Mouse (Mus musculus) kidney, embryonic 16.5 days (tissue): ENCODE measurements around the gene Il1r1. TPM values are rescaled to one million over a fixed set of nuclear protein-coding genes. Genes with fewer than 3 reads are reported as not detected.

Experiments
- ATAC-seq: fragments of 200-750 bp; cut with Nextera tagmentation; 2 replicates; pipeline ENCODE4 v1.8.0; 2017; ENCODE audit warnings: moderate TSS enrichment; ENCODE audit not compliant: low FRiP score, low TSS enrichment
- H3K27ac ChIP-seq: fragments of 300-500 bp; sonication (generic); 2 replicates; pipeline ENCODE4 v1.5.1; 2014; ENCODE audit warnings: low read length
- H3K27me3 ChIP-seq: fragments of 300-500 bp; sonication (generic); 2 replicates; pipeline ENCODE4 v1.6.1; 2014; ENCODE audit warnings: low read length, control low read depth, mixed read lengths; ENCODE audit not compliant: insufficient read depth
- H3K36me3 ChIP-seq: fragments of 300-500 bp; sonication (generic); 2 replicates; pipeline ENCODE4 v1.6.1; 2014; ENCODE audit warnings: low read length, control low read depth, mixed read lengths; ENCODE audit not compliant: insufficient read depth
- H3K4me1 ChIP-seq: fragments of 300-500 bp; sonication (generic); 2 replicates; pipeline ENCODE4 v1.6.1; 2014; ENCODE audit warnings: low read length, control low read depth, mixed read lengths; ENCODE audit not compliant: insufficient read depth
- H3K4me2 ChIP-seq: fragments of 300-500 bp; sonication (generic); replicated peaks from 2 replicates; pipeline ENCODE4 v1.6.1; 2014; ENCODE audit warnings: low read depth, low read length
- H3K4me3 ChIP-seq: fragments of 300-500 bp; sonication (generic); 2 replicates; pipeline ENCODE4 v1.5.1; 2014; ENCODE audit warnings: mild to moderate bottlenecking, low read length
- H3K9ac ChIP-seq: fragments of 300-500 bp; sonication (generic); replicated peaks from 2 replicates; pipeline ENCODE4 v1.6.1; 2014; ENCODE audit warnings: low read length
- H3K9me3 ChIP-seq: fragments of 300-500 bp; sonication (generic); 2 replicates; pipeline ENCODE4 v1.6.1; 2016; ENCODE audit warnings: low read length, control low read depth
- WGBS: fragments of 180-500 bp; shearing (Covaris S2); extraction: QIAGEN DNeasy Blood & Tissue Kit; methylation state at CpG from one replicate; pipeline ENCODE4 v1.1.7; 2014; 5-methylcytosine and 5-hydroxymethylcytosine counted together
- polyA plus RNA-seq: library from polyadenylated mRNA; unstranded; fragments of >200 nt; fragmentation: Nextera tagmentation; extraction: Ambion mirVana; gene quantifications from 2 replicates; pipeline ENCODE4 v1.2.1, GENCODE M21; 2015

The Il1r1 gene
- polyA plus RNA-seq, 1 experiment from 2014 or later = 5.3 TPM

DNA sequence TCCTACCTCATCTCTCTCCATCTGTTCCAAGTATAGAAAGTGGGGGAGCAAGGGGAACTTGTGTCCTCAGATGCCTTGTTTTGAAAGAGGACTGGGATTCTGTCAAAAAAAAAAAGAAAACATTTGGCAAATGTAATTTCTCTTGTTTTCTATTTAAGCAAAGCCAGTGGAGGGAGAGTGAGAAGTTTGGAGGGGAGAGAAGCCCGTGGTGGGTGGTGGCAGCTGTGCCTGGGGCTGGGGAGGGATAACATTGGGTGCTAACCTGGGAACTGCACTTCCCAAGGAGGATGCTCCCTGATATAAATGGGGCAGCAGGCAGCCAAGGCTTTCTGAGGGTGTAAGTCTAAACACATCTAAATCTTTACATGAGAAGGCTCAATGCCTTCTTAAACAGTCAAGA lies 136.7 kb downstream of the Il1r1 start:
- Histone ChIP-seq H3K27me3 (no peaks in the 10 kb centered on the region), H3K9ac (no peak overlapping the region), H3K27ac (no peak overlapping the region), H3K4me2 (no peak overlapping the region), H3K9me3 (no peaks in the 10 kb centered on the region), H3K36me3 (no peaks in the 10 kb centered on the region), H3K4me3 (no peak overlapping the region), H3K4me1 (no peaks in the 10 kb centered on the region)
- ATAC-seq = no peak
- 58% methylated on average over 1 of the region's 1 CpGs for whole genome bisulfite sequencing

DNA sequence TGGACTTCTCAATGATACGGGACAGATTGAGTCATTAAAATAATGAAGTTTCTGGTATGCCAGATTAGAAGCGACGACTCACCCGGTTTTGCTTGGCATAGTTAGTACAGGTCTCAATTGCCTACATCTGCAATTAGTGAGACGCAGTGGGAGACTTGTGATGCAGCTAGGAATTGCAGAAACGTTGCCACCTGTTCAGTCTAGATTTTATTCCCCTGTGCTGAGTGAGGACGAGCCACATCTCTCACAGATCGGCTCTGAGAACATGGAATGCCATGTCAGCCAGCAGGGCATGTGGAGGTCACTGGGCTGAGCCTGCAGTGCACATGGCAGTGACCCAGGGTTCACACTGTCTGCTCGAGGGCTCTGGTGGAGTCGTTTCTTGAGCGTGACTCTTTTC lies 137.9 kb downstream of the Il1r1 start:
- no peaks in the 10 kb centered on the region for H3K9me3 ChIP-seq
- H3K4me1 ChIP-seq = no peaks in the 10 kb centered on the region
- WGBS = 73% methylated on average over 11 of the region's 11 CpGs
- ATAC-seq = no peak
- H3K36me3 ChIP-seq = no peaks in the 10 kb centered on the region
- H3K27me3 ChIP-seq = no peaks in the 10 kb centered on the region
- H3K4me2 ChIP-seq = no peak overlapping the region
- H3K9ac ChIP-seq = no peak overlapping the region
- no peak overlapping the region for H3K27ac ChIP-seq
- H3K4me3 ChIP-seq = no peak overlapping the region

Other genes with a start within 250 kb of the Il1r1 start
- gene Il1r2, start 151.0 kb upstream of the Il1r1 start, polyA plus RNA-seq = 0.24 and 0.29 TPM in 2 replicates
- gene Il1rl2, start 99.5 kb downstream of the Il1r1 start, polyA plus RNA-seq = 10.4 and 10.5 TPM in 2 replicates
- 0.19 and 0.21 TPM in 2 replicates for gene Il1rl1, start 204.5 kb downstream of the Il1r1 start, polyA plus RNA-seq
- gene Il18r1, start 240.5 kb downstream of the Il1r1 start, polyA plus RNA-seq = 0.31 and 0.45 TPM in 2 replicates